ENCODE assay signal across 9 mouse cellular contexts in genomic region chr4:131920595-131921351, GRCm38 (mm10). TPM values are rescaled to one million over a fixed set of nuclear protein-coding genes. Genes with fewer than 3 reads are reported as not detected.
DNase-seq lines count a peak whose midpoint lies in the region; ATAC-seq and TF ChIP-seq lines count a peak whose summit lies in the region.
"Had no signal": no experiment of that assay in that cellular context is flagged by ENCODE, and none has a peak within 500 bp of the region (broad histone marks: within the 10 kb centered on the region; RNA-seq: fewer than 3 reads in every experiment).

No protein-coding gene starts in this region.

- H3K27me3 ChIP-seq in heart, embryonic 10.5 days (ENCODE audit: insufficient read depth, poor library complexity, severe bottlenecking), result peaks cover 59% of the 10 kb centered on the region
- peaks cover 59% of the 10 kb centered on the region for H3K27me3 ChIP-seq in lung, embryonic 16.5 days (ENCODE audit: control insufficient read depth, insufficient read depth, low read depth, low read length)
- peaks cover 24% of the 10 kb centered on the region for H3K27me3 ChIP-seq in stomach, embryonic 14.5 days (ENCODE audit: control insufficient read depth, insufficient read depth, low read length)
- H3K27me3 ChIP-seq: Patski had no signal

- H3K9ac ChIP-seq in lung, embryonic 16.5 days (ENCODE audit: low read length), result peak overlapping the region; percentile 69
- H3K9ac ChIP-seq in stomach, embryonic 14.5 days (replicated peaks; ENCODE audit: low read depth, low read length), result peak overlapping the region; percentile 46

- H3K27ac ChIP-seq in left cerebral cortex, adult 2 months, result peak overlapping the region; percentile 76
- H3K27ac ChIP-seq in heart, embryonic 10.5 days, result peak overlapping the region; percentile 96
- peak overlapping the region; percentile 55 for H3K27ac ChIP-seq in lung, embryonic 16.5 days (ENCODE audit: low read length)
- H3K27ac ChIP-seq in stomach, embryonic 14.5 days (ENCODE audit: low read length), result no peak overlapping the region

- no peaks in the 10 kb centered on the region for H3K9me3 ChIP-seq in heart, embryonic 10.5 days
- H3K9me3 ChIP-seq in lung, embryonic 16.5 days (ENCODE audit: control insufficient read depth, low read length), result no peaks in the 10 kb centered on the region
- H3K9me3 ChIP-seq in stomach, embryonic 14.5 days (ENCODE audit: control insufficient read depth, low read depth, low read length), result no peaks in the 10 kb centered on the region

- H3K4me3 ChIP-seq in left cerebral cortex, adult 2 months, result peak overlapping the region; percentile 54
- H3K4me3 ChIP-seq in heart, embryonic 10.5 days, result peak overlapping the region; percentile 76
- H3K4me3 ChIP-seq in lung, embryonic 16.5 days (ENCODE audit: low read length), result peak overlapping the region; percentile 63
- H3K4me3 ChIP-seq in stomach, embryonic 14.5 days (ENCODE audit: low read depth, low read length), result peak overlapping the region; percentile 56

- peak; percentile 41 to 65 for DNase-seq in left cerebral cortex, adult 2 months (ENCODE audit: extremely low spot score in 1 of 2, low spot score in 2 of 2)
- DNase-seq in left cerebral cortex, adult 8-10 months (ENCODE audit: low spot score in 2 of 2), result no peak
- DNase-seq in embryo, embryonic 10 days (ENCODE audit: low spot score), result peak; percentile 75
- DNase-seq in heart, embryonic 10.5 days (ENCODE audit: low spot score), result peak; percentile 82
- peak; percentile 65 to 70 for DNase-seq in kidney, adult 8-10 months

- peaks cover 28% of the 10 kb centered on the region for H3K36me3 ChIP-seq in heart, embryonic 10.5 days
- H3K36me3 ChIP-seq in lung, embryonic 16.5 days (ENCODE audit: control insufficient read depth, insufficient read depth, low read length), result no peaks in the 10 kb centered on the region
- H3K36me3 ChIP-seq in stomach, embryonic 14.5 days (ENCODE audit: control insufficient read depth, insufficient read depth, low read length), result peaks cover 9% of the 10 kb centered on the region; the same call in 1 of the 2 replicates

- TF ChIP-seq CTCF in left cerebral cortex, adult 2 months (IDR thresholded peaks at IDR 0.05), result no peak

- peak; percentile 21 for ATAC-seq in lung, embryonic 16.5 days (ENCODE audit: low read depth)
- ATAC-seq in stomach, embryonic 14.5 days (ENCODE audit: insufficient number of reproducible peaks, insufficient read depth, low FRiP score, low read depth), result no peak
- no peak for ATAC-seq in erythroid progenitor cell, adult 5-6 weeks (replicated peaks; ENCODE audit: low FRiP score, poor library complexity, severe bottlenecking)
- ATAC-seq: Patski had no signal

- peaks cover 93% of the 10 kb centered on the region for H3K4me1 ChIP-seq in heart, embryonic 10.5 days
- H3K4me1 ChIP-seq in lung, embryonic 16.5 days (replicated peaks; ENCODE audit: control insufficient read depth, insufficient read depth, low read length), result peaks cover 34% of the 10 kb centered on the region
- peaks cover 30% of the 10 kb centered on the region for H3K4me1 ChIP-seq in stomach, embryonic 14.5 days (ENCODE audit: control insufficient read depth, insufficient read depth, low read length)

- intact Hi-C loops in left cerebral cortex, adult 2 months (cut with DNase I), result no loop called here

- peak overlapping the region; percentile 89 for H3K4me2 ChIP-seq in lung, embryonic 16.5 days (ENCODE audit: low read depth, low read length)
- peak overlapping the region; percentile 90 for H3K4me2 ChIP-seq in stomach, embryonic 14.5 days (replicated peaks; ENCODE audit: low read depth, low read length)

- WGBS in heart, embryonic 10.5 days, result under 1% methylated on average over 70 of the region's 76 CpGs
- under 1% methylated on average over 56 of the region's 76 CpGs for WGBS in lung, embryonic 16.5 days
- WGBS in stomach, embryonic 14.5 days, result under 1% methylated on average over 76 of the region's 76 CpGs

RNA-seq across cellular contexts. Expression of gene Tmem200b, which starts 0.8 kb away (rescaled TPM):
- 10 to 100 TPM in 1 of 2 experiments, 1 to 10 TPM in 1; 9.8 to 10.9 TPM for total RNA-seq in left cerebral cortex, adult 2 months (2021)
- total RNA-seq in left cerebral cortex, adult 8-10 months (2022), result 10 to 100 TPM in 3 of 4 experiments, 1 to 10 TPM in 1; 9.5 to 11.6 (median 10.2) TPM
- 2.1 and 3.5 TPM in 2 replicates for polyA plus RNA-seq in heart, embryonic 10.5 days (2016; fragmentation: Nextera tagmentation; extraction: Ambion mirVana)
- polyA plus RNA-seq in lung, embryonic 16.5 days (2015; fragmentation: Nextera tagmentation; extraction: Ambion mirVana), result 0.25 and 0.43 TPM in 2 replicates
- polyA plus RNA-seq in stomach, embryonic 14.5 days (2014; fragmentation: Nextera tagmentation; extraction: Ambion mirVana), result 0.71 and 1.4 TPM in 2 replicates
- total RNA-seq in erythroid progenitor cell, adult 5-6 weeks (2015; ENCODE audit: low replicate concordance), result not detected in 2 replicates
- not detected in 2 replicates for total RNA-seq in erythroid progenitor cell, adult 5-6 weeks (2017; ENCODE audit: low replicate concordance)
- polyA plus RNA-seq: Patski had no signal

RNA-seq across cellular contexts. Expression of gene Srsf4, which starts 47.4 kb away (rescaled TPM):
- 10 to 100 TPM; 70.8 to 72.8 TPM for total RNA-seq in left cerebral cortex, adult 2 months (2021)
- 10 to 100 TPM; 59.8 to 68.7 (median 65.7) TPM for total RNA-seq in left cerebral cortex, adult 8-10 months (2022)
- polyA plus RNA-seq in heart, embryonic 10.5 days (2016; fragmentation: Nextera tagmentation; extraction: Ambion mirVana), result 81.0 and 96.1 TPM in 2 replicates
- polyA plus RNA-seq in lung, embryonic 16.5 days (2015; fragmentation: Nextera tagmentation; extraction: Ambion mirVana), result 96.8 and 108 TPM in 2 replicates
- polyA plus RNA-seq in stomach, embryonic 14.5 days (2014; fragmentation: Nextera tagmentation; extraction: Ambion mirVana), result 95.3 and 104 TPM in 2 replicates
- total RNA-seq in erythroid progenitor cell, adult 5-6 weeks (2015; ENCODE audit: low replicate concordance), result 85.9 and 87.9 TPM in 2 replicates
- total RNA-seq in erythroid progenitor cell, adult 5-6 weeks (2017; ENCODE audit: low replicate concordance), result 145 and 167 TPM in 2 replicates

Comparison
In these comparisons a context has a peak if more than half of its experiments do, and no peak if none do; other contexts are left out.
1. DNase-seq: peak in left cerebral cortex, adult 2 months (2 of 2), embryo, embryonic 10 days (single experiment), heart, embryonic 10.5 days (single experiment) and kidney, adult 8-10 months (2 of 2); none in left cerebral cortex, adult 8-10 months (0 of 2).
2. RNA of gene Tmem200b, which starts 0.8 kb away (total RNA-seq): 9.8 to 10.9 TPM in left cerebral cortex, adult 2 months and 9.5 to 11.6 TPM in left cerebral cortex, adult 8-10 months; not detected in erythroid progenitor cell, adult 5-6 weeks; every median in the first group is over 10 times any median in the second.
3. Peak in every context shown above with its lines, with median percentiles within 50 percentile points of each other: H3K4me3 ChIP-seq.